Mouse (Mus musculus) stomach, embryonic 14.5 days (tissue): Measurements from ENCODE around the gene Tapbpl. TPM values are rescaled to one million over a fixed set of nuclear protein-coding genes. Genes with fewer than 3 reads are reported as not detected.
"Not testable (repeated sequence)": the region's sequence is repeated elsewhere in the genome, so short reads cannot be mapped to it uniquely, and the experiment has no call there.

Source experiments
- ATAC-seq: fragments of 200-750 bp; cut with Nextera tagmentation; 2 replicates; pipeline ENCODE4 v1.8.0; 2017; ENCODE audit warnings: low read depth, moderate TSS enrichment; ENCODE audit not compliant: insufficient number of reproducible peaks, insufficient read depth, low FRiP score
- H3K27ac ChIP-seq: fragments of 300-500 bp; sonication (generic); 2 replicates; pipeline ENCODE4 v1.5.1; 2014; ENCODE audit warnings: mild to moderate bottlenecking, low read length, moderate library complexity, mixed read lengths
- H3K27me3 ChIP-seq: fragments of 300-500 bp; sonication (generic); 2 replicates; pipeline ENCODE4 v1.6.1; 2014; ENCODE audit warnings: low read length, control low read depth, mixed read lengths; ENCODE audit not compliant: control insufficient read depth, insufficient read depth
- H3K36me3 ChIP-seq: fragments of 300-500 bp; sonication (generic); 2 replicates; pipeline ENCODE4 v1.6.1; 2014; ENCODE audit warnings: mild to moderate bottlenecking, control low read depth, low read length, moderate library complexity, mixed read lengths; ENCODE audit not compliant: control insufficient read depth, insufficient read depth
- H3K4me1 ChIP-seq: fragments of 300-500 bp; sonication (generic); 2 replicates; pipeline ENCODE4 v1.6.1; 2014; ENCODE audit warnings: low read length, control low read depth, mixed read lengths; ENCODE audit not compliant: control insufficient read depth, insufficient read depth
- H3K4me2 ChIP-seq: fragments of 300-500 bp; sonication (generic); replicated peaks from 2 replicates; pipeline ENCODE4 v1.6.1; 2014; ENCODE audit warnings: low read depth, low read length, control low read depth
- H3K4me3 ChIP-seq: fragments of 300-500 bp; sonication (generic); 2 replicates; pipeline ENCODE4 v1.5.1; 2014; ENCODE audit warnings: low read depth, low read length, control low read depth
- H3K9ac ChIP-seq: fragments of 300-500 bp; sonication (generic); replicated peaks from 2 replicates; pipeline ENCODE4 v1.6.1; 2014; ENCODE audit warnings: low read depth, mild to moderate bottlenecking, control low read depth, low read length, moderate library complexity, mixed read lengths
- H3K9me3 ChIP-seq: fragments of 300-500 bp; sonication (generic); 2 replicates; pipeline ENCODE4 v1.6.1; 2016; ENCODE audit warnings: low read depth, low read length, control low read depth; ENCODE audit not compliant: control insufficient read depth
- WGBS: fragments of 180-500 bp; shearing (Covaris S2); extraction: QIAGEN DNeasy Blood & Tissue Kit; methylation state at CpG from one replicate; pipeline ENCODE4 v1.1.7; 2014; 5-methylcytosine and 5-hydroxymethylcytosine counted together
- polyA plus RNA-seq: library from polyadenylated mRNA; unstranded; fragments of >200 nt; fragmentation: Nextera tagmentation; extraction: Ambion mirVana; gene quantifications from 2 replicates; pipeline ENCODE4 v1.2.1, GENCODE M21; 2014

Tapbpl gene
- polyA plus RNA-seq, 1 experiment from 2014 or later: 4.7 TPM

- WGBS: 60% methylated on average over 6 of the region's 6 CpGs
- H3K27ac ChIP-seq, H3K4me3 ChIP-seq, ATAC-seq, H3K27me3 ChIP-seq, H3K4me2 ChIP-seq, H3K9me3 ChIP-seq, H3K36me3 ChIP-seq, H3K4me1 ChIP-seq, H3K9ac ChIP-seq: not testable (repeated sequence)
Observed at GRCm38 (mm10) chr6:125266600-125266999, 34.9 kb upstream of the Tapbpl start.

GRCm38 (mm10) chr6:125266091-125266490 lies 34.4 kb upstream of the Tapbpl start:
- no peaks in the 10 kb centered on the region for H3K27me3 ChIP-seq
- H3K9ac ChIP-seq: no peak overlapping the region
- H3K4me1 ChIP-seq: no peaks in the 10 kb centered on the region
- no peaks in the 10 kb centered on the region for H3K9me3 ChIP-seq
- no peak for ATAC-seq
- no peak overlapping the region for H3K4me3 ChIP-seq
- H3K36me3 ChIP-seq: no peaks in the 10 kb centered on the region
- H3K4me2 ChIP-seq: no peak overlapping the region
- WGBS: 67% methylated on average over 13 of the region's 13 CpGs
- no peak overlapping the region for H3K27ac ChIP-seq

- ATAC-seq: no peak
- Histone ChIP-seq H3K27me3 (no peaks in the 10 kb centered on the region), H3K36me3 (no peaks in the 10 kb centered on the region), H3K4me1 (no peaks in the 10 kb centered on the region), H3K27ac (no peak overlapping the region), H3K9ac (no peak overlapping the region), H3K4me2 (no peak overlapping the region), H3K9me3 (no peaks in the 10 kb centered on the region), H3K4me3 (no peak overlapping the region)
- 47% methylated on average over 10 of the region's 10 CpGs for WGBS
Observed at GRCm38 (mm10) chr6:125265239-125265638, 33.6 kb upstream of the Tapbpl start.

- Histone ChIP-seq H3K4me3 (no peak overlapping the region), H3K36me3 (no peaks in the 10 kb centered on the region), H3K4me2 (no peak overlapping the region), H3K9me3 (no peaks in the 10 kb centered on the region), H3K9ac (no peak overlapping the region), H3K4me1 (no peaks in the 10 kb centered on the region), H3K27ac (no peak overlapping the region), H3K27me3 (no peaks in the 10 kb centered on the region)
- ATAC-seq: no peak
- 75% methylated on average over 9 of the region's 9 CpGs for WGBS
Observed at GRCm38 (mm10) chr6:125264219-125264618, 32.6 kb upstream of the Tapbpl start.

GRCm38 (mm10) chr6:125260006-125260555 lies 28.4 kb upstream of the Tapbpl start:
- no peak overlapping the region for H3K9ac ChIP-seq
- H3K36me3 ChIP-seq: no peaks in the 10 kb centered on the region
- H3K4me3 ChIP-seq: no peak overlapping the region
- no peak overlapping the region for H3K4me2 ChIP-seq
- H3K9me3 ChIP-seq: no peaks in the 10 kb centered on the region
- no peaks in the 10 kb centered on the region for H3K27me3 ChIP-seq
- ATAC-seq: no peak
- H3K27ac ChIP-seq: no peak overlapping the region
- no peaks in the 10 kb centered on the region for H3K4me1 ChIP-seq
- 61% methylated on average over 10 of the region's 10 CpGs for WGBS

GRCm38 (mm10) chr6:125256222-125256966 lies 24.7 kb upstream of the Tapbpl start:
- H3K36me3 ChIP-seq: no peaks in the 10 kb centered on the region
- H3K9ac ChIP-seq: no peak overlapping the region
- 76% methylated on average over 8 of the region's 8 CpGs for WGBS
- H3K27ac ChIP-seq: no peak overlapping the region
- no peaks in the 10 kb centered on the region for H3K27me3 ChIP-seq
- no peak overlapping the region for H3K4me2 ChIP-seq
- no peaks in the 10 kb centered on the region for H3K9me3 ChIP-seq
- no peak for ATAC-seq
- H3K4me3 ChIP-seq: no peak overlapping the region
- no peaks in the 10 kb centered on the region for H3K4me1 ChIP-seq

- WGBS: 84% methylated on average over 7 of the region's 7 CpGs
- Histone ChIP-seq H3K36me3 (no peaks in the 10 kb centered on the region), H3K4me2 (no peak overlapping the region)
Observed at GRCm38 (mm10) chr6:125255516-125256044, 23.9 kb upstream of the Tapbpl start.

GRCm38 (mm10) chr6:125253863-125254715 lies 22.4 kb upstream of the Tapbpl start:
- WGBS: 73% methylated on average over 14 of the region's 14 CpGs
- no peaks in the 10 kb centered on the region for H3K4me1 ChIP-seq
- H3K27ac ChIP-seq: no peak overlapping the region

More at GRCm38 (mm10) chr6:125255516-125256044, 23.9 kb upstream of the Tapbpl start:
- H3K9me3 ChIP-seq: no peaks in the 10 kb centered on the region
- no peaks in the 10 kb centered on the region for H3K27me3 ChIP-seq
- no peak overlapping the region for H3K27ac ChIP-seq
- no peak overlapping the region for H3K4me3 ChIP-seq
- H3K9ac ChIP-seq: no peak overlapping the region
- H3K4me1 ChIP-seq: no peaks in the 10 kb centered on the region
- ATAC-seq: no peak

More at GRCm38 (mm10) chr6:125253863-125254715, 22.4 kb upstream of the Tapbpl start:
- ATAC-seq: no peak
- Histone ChIP-seq H3K4me3 (no peak overlapping the region), H3K9ac (no peak overlapping the region), H3K36me3 (no peaks in the 10 kb centered on the region), H3K9me3 (no peaks in the 10 kb centered on the region), H3K27me3 (no peaks in the 10 kb centered on the region), H3K4me2 (no peak overlapping the region)
